Mouse (Mus musculus): Measurements from ENCODE around the gene Nostrin. TPM values are rescaled to one million over a fixed set of nuclear protein-coding genes. Genes with fewer than 3 reads are reported as not detected.
A peak's percentile ranks its signal among the peaks of the same experiment; 100 is the strongest.

The Nostrin gene
- total and polyA plus RNA-seq, 2 experiments from 2014 or later: 6.9 to 7.7 TPM

DNA sequence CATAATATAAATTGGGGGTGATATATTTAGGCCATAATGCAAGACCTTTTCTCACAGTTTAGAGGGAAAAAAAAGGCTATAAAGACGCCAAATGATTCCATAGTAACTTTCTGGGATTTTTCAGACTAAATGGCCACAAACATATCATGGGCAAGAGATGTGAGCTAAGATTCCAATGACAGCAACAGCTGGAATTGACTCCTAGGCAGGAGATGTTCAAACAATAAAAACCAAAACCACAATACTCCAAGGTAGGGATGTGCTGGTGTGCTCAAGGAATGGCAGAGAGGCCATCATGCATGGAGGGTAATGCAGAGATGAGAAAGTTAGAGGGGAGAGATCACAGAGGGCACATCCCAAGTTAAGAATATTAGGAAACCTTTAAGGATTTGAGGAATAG is 16.6 kb upstream of the Nostrin start:
- 78% methylated on average over 1 of the region's 1 CpGs for WGBS
- TF ChIP-seq CTCF (IDR thresholded peaks at IDR 0.05; ENCODE audit: low read depth) (no peak), EP300 (IDR thresholded peaks at IDR 0.05; ENCODE audit: low read depth) (no peak)
- no peak overlapping the region for H3K9ac ChIP-seq (replicated peaks; ENCODE audit: low read depth, low read length)

DNA sequence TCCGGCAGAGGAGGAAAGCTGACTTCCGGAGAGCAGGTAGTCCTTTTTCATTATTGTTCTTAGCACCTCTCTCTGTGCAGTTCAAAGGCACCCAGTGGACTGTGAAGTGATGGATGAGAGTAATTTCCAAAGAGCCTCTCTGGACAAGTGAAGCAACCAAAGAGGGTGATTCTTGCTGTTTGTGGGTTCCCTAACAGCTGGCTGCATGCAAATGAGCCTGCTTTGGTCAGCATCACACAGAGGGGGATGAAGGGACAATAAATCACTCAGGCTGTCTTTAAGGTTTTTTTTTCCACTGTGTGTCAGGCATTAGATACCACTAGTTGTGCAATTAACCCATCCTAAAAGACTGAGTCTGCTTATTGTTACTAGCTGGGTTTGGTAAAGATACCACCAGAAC is 15.9 kb upstream of the Nostrin start:
- no peak for ATAC-seq (ENCODE audit: insufficient read depth, low read depth)
- 0 out of 2 replicates have a peak, but pooled peaks cover 4% of the 10 kb centered on the region for H3K4me1 ChIP-seq (ENCODE audit: control insufficient read depth, insufficient read depth)
- no peaks in the 10 kb centered on the region for H3K27me3 ChIP-seq (ENCODE audit: control insufficient read depth, insufficient read depth, low read length)
- no peak overlapping the region for H3K9ac ChIP-seq (replicated peaks; ENCODE audit: low read depth, low read length)
- H3K9me3 ChIP-seq (replicated peaks; ENCODE audit: control insufficient read depth, low read length): peaks cover 5% of the 10 kb centered on the region; the same call in 1 of the 2 replicates
- no peak overlapping the region for H3K4me2 ChIP-seq (ENCODE audit: low read depth, low read length)
- H3K4me3 ChIP-seq (ENCODE audit: low read depth, low read length): no peak overlapping the region
- no peak for TF ChIP-seq CTCF (IDR thresholded peaks at IDR 0.05; ENCODE audit: low read depth)
- TF ChIP-seq EP300 (IDR thresholded peaks at IDR 0.05; ENCODE audit: low read depth): no peak
- no peak for DNase-seq (ENCODE audit: low spot score)
- H3K36me3 ChIP-seq (replicated peaks; ENCODE audit: control insufficient read depth, insufficient read depth, low read length): no peaks in the 10 kb centered on the region
- 66% methylated on average over 2 of the region's 2 CpGs for WGBS
- no peak overlapping the region for H3K27ac ChIP-seq (ENCODE audit: low read depth)

More for the DNA sequence above, 16.6 kb upstream of the Nostrin start:
- Histone ChIP-seq H3K27ac (ENCODE audit: low read depth) (no peak overlapping the region), H3K4me1 (ENCODE audit: control insufficient read depth, insufficient read depth) (0 out of 2 replicates have a peak, but pooled peaks cover 4% of the 10 kb centered on the region), H3K4me2 (ENCODE audit: low read depth, low read length) (no peak overlapping the region), H3K27me3 (ENCODE audit: control insufficient read depth, insufficient read depth, low read length) (no peaks in the 10 kb centered on the region), H3K9me3 (replicated peaks; ENCODE audit: control insufficient read depth, low read length) (peaks cover 5% of the 10 kb centered on the region; the same call in 1 of the 2 replicates), H3K36me3 (replicated peaks; ENCODE audit: control insufficient read depth, insufficient read depth, low read length) (no peaks in the 10 kb centered on the region), H3K4me3 (ENCODE audit: low read depth, low read length) (no peak overlapping the region)
- no peak for ATAC-seq (ENCODE audit: insufficient read depth, low read depth)
- no peak for DNase-seq (ENCODE audit: low spot score)

DNA sequence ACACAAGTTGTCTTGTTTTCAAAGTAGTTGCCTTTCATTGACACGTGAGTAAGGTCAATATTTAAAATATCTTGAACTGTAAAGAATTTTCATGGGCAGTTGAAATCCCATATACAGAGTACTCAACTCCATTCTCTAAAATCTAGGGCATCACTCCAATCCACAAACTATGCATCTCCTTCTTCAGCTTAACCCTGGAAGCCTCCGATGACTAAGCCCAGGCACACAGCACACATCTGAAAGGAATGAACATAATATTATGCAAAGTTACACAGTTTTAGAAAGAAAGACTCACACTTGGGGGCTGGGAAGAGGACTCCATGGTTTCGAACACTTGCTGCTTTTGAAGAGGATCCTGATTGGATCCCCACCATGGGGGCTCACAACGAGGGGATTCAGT is 13.9 kb upstream of the Nostrin start:
- no peaks in the 10 kb centered on the region for H3K36me3 ChIP-seq (replicated peaks; ENCODE audit: control insufficient read depth, insufficient read depth, low read length)
- H3K4me2 ChIP-seq (ENCODE audit: low read depth, low read length): no peak overlapping the region
- ATAC-seq (ENCODE audit: insufficient read depth, low read depth) (no peak), DNase-seq (ENCODE audit: low spot score) (no peak)
- H3K9me3 ChIP-seq (replicated peaks; ENCODE audit: control insufficient read depth, low read length): no peaks in the 10 kb centered on the region
- H3K9ac ChIP-seq (replicated peaks; ENCODE audit: low read depth, low read length): no peak overlapping the region
- no peak overlapping the region for H3K27ac ChIP-seq (ENCODE audit: low read depth)
- H3K4me3 ChIP-seq (ENCODE audit: low read depth, low read length): no peak overlapping the region
- TF ChIP-seq CTCF (IDR thresholded peaks at IDR 0.05; ENCODE audit: low read depth) (no peak), EP300 (IDR thresholded peaks at IDR 0.05; ENCODE audit: low read depth) (no peak)
- 0 out of 2 replicates have a peak, but pooled peaks cover 4% of the 10 kb centered on the region for H3K4me1 ChIP-seq (ENCODE audit: control insufficient read depth, insufficient read depth)
- no peaks in the 10 kb centered on the region for H3K27me3 ChIP-seq (ENCODE audit: control insufficient read depth, insufficient read depth, low read length)
- 84% methylated on average over 4 of the region's 4 CpGs for WGBS

DNA sequence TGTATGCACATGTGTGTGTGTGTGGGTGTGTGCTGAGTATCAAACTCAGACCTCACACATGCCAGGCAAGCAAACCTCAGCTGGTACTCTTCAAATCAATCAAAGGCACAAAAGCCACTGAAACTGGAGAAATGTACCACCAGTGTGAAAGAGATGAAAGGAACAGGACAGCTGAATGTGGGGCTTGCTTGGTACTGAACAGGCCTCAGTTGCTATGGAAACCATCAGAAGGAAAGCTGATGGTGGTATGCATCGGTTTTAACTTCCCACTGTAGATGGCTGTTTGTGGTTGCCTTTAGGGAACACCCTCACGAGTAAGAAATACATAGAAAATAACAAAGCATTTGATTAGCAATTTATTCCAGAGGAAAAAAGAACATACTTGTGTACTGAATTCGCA is 10.2 kb upstream of the Nostrin start:
- no peaks in the 10 kb centered on the region for H3K9me3 ChIP-seq (replicated peaks; ENCODE audit: control insufficient read depth, low read length)
- no peak overlapping the region for H3K4me2 ChIP-seq (ENCODE audit: low read depth, low read length)
- H3K4me3 ChIP-seq (ENCODE audit: low read depth, low read length): no peak overlapping the region
- DNase-seq (ENCODE audit: low spot score) (no peak), ATAC-seq (ENCODE audit: insufficient read depth, low read depth) (no peak)
- H3K9ac ChIP-seq (replicated peaks; ENCODE audit: low read depth, low read length): no peak overlapping the region
- H3K27me3 ChIP-seq (ENCODE audit: control insufficient read depth, insufficient read depth, low read length): no peaks in the 10 kb centered on the region
- H3K27ac ChIP-seq (ENCODE audit: low read depth): no peak overlapping the region
- no peaks in the 10 kb centered on the region for H3K36me3 ChIP-seq (replicated peaks; ENCODE audit: control insufficient read depth, insufficient read depth, low read length)
- H3K4me1 ChIP-seq (ENCODE audit: control insufficient read depth, insufficient read depth): 0 out of 2 replicates have a peak, but pooled peaks cover 8% of the 10 kb centered on the region
- TF ChIP-seq CTCF (IDR thresholded peaks at IDR 0.05; ENCODE audit: low read depth): no peak
- no peak for TF ChIP-seq EP300 (IDR thresholded peaks at IDR 0.05; ENCODE audit: low read depth)
- 74% methylated on average over 3 of the region's 3 CpGs for WGBS

DNA sequence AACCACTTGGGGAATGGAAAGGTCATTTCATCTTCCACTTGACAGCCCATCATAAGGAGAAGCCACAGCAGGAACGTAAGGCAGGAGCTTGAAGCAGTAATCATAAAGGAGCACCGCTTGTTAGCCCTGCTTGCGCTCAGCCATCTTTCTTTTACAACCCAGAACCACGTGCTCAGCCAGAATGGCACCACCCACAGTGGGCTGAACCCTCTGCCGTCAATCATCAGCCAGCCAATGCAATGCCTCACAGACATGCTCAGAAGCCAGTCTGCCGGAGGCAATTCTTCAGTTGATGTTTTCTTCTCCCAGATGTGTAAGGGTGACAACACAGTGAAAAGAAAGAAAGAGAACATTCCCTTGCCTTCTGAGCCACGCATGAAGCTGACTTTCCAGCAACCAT is 7.3 kb upstream of the Nostrin start:
- DNase-seq (ENCODE audit: low spot score) (no peak), ATAC-seq (ENCODE audit: insufficient read depth, low read depth) (no peak)
- no peaks in the 10 kb centered on the region for H3K36me3 ChIP-seq (replicated peaks; ENCODE audit: control insufficient read depth, insufficient read depth, low read length)
- H3K4me1 ChIP-seq (ENCODE audit: control insufficient read depth, insufficient read depth): 0 out of 2 replicates have a peak, but pooled peaks cover 4% of the 10 kb centered on the region
- 76% methylated on average over 7 of the region's 7 CpGs for WGBS
- no peak overlapping the region for H3K4me2 ChIP-seq (ENCODE audit: low read depth, low read length)
- no peak for TF ChIP-seq CTCF (IDR thresholded peaks at IDR 0.05; ENCODE audit: low read depth)
- TF ChIP-seq EP300 (IDR thresholded peaks at IDR 0.05; ENCODE audit: low read depth): no peak
- H3K27me3 ChIP-seq (ENCODE audit: control insufficient read depth, insufficient read depth, low read length): no peaks in the 10 kb centered on the region
- no peak overlapping the region for H3K4me3 ChIP-seq (ENCODE audit: low read depth, low read length)
- H3K9me3 ChIP-seq (replicated peaks; ENCODE audit: control insufficient read depth, low read length): no peaks in the 10 kb centered on the region
- H3K27ac ChIP-seq (ENCODE audit: low read depth): peak overlapping the region; percentile 72
- H3K9ac ChIP-seq (replicated peaks; ENCODE audit: low read depth, low read length): no peak overlapping the region

DNA sequence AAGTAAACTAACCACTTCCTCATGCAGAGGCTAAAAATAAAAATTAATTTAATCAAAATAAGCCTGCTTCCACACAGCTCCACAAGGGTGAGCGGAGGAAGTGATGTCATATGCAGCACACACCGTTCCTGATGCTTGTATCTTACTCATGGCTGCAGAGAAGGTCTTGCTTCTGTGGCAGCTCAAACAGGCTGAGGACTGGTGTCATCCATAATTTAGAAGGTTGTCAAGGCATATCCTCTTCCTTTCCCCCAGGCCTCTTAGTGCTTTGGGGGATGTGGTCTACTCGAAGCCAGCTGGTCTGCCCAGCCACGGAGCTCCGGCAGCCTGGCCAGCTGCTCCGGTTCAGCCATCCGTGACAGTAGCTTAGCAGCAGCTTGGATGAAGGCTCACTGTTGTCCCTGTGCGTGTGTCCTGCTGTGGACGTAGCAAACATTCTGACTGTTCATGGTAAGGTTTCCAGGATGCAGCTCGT is 6.6 kb upstream of the Nostrin start:
- DNase-seq (ENCODE audit: low spot score) (no peak), ATAC-seq (ENCODE audit: insufficient read depth, low read depth) (peak; percentile 58; the same call in 1 of the 2 replicates)
- Histone ChIP-seq H3K9ac (replicated peaks; ENCODE audit: low read depth, low read length) (no peak overlapping the region), H3K36me3 (replicated peaks; ENCODE audit: control insufficient read depth, insufficient read depth, low read length) (no peaks in the 10 kb centered on the region), H3K27me3 (ENCODE audit: control insufficient read depth, insufficient read depth, low read length) (no peaks in the 10 kb centered on the region), H3K4me3 (ENCODE audit: low read depth, low read length) (no peak overlapping the region), H3K4me1 (ENCODE audit: control insufficient read depth, insufficient read depth) (0 out of 2 replicates have a peak, but pooled peaks cover 4% of the 10 kb centered on the region), H3K4me2 (ENCODE audit: low read depth, low read length) (peak overlapping the region; percentile 12; the same call in 1 of the 2 replicates), H3K27ac (ENCODE audit: low read depth) (peak overlapping the region; percentile 72), H3K9me3 (replicated peaks; ENCODE audit: control insufficient read depth, low read length) (no peaks in the 10 kb centered on the region)
- TF ChIP-seq EP300 (IDR thresholded peaks at IDR 0.05; ENCODE audit: low read depth) (no peak), CTCF (IDR thresholded peaks at IDR 0.05; ENCODE audit: low read depth) (no peak)
- 61% methylated on average over 10 of the region's 10 CpGs for WGBS

Measured in heart, postnatal 0 days (tissue).